Mouse (Mus musculus) megakaryocyte progenitor cell, adult 5-6 weeks (primary cell): ENCODE measurements around the gene Zfp12. TPM values are rescaled to one million over a fixed set of nuclear protein-coding genes. Genes with fewer than 3 reads are reported as not detected.

ENCODE experiments used
- total RNA-seq, 2 experiments: library from RNA; stranded (forward) in 1 of 2; stranded (reverse) in 1 of 2; fragments of 157-497, 149-512 nt in 1 of 2; fragments of 200-1000 nt in 1 of 2; gene quantifications; 2 replicates each; pipeline versions ENCODE4 v1.2.3 to v1.2.4; 2015 to 2017

The Zfp12 gene
- total RNA-seq, 2 experiments from 2014 or later, result 5.2 to 12.0 TPM

Other genes with a start within 250 kb of the Zfp12 start
- 43.8 and 53.6 TPM in 2 replicates for gene Rnf216, start 122.2 kb upstream of the Zfp12 start, total RNA-seq (2015)
- gene Rnf216, start 122.2 kb upstream of the Zfp12 start, total RNA-seq (2017), result 38.2 and 40.9 TPM in 2 replicates
- gene Olfr718-ps1, start 87.6 kb upstream of the Zfp12 start, total RNA-seq (2015), result not detected in 2 replicates
- not detected in 2 replicates for gene Olfr718-ps1, start 87.6 kb upstream of the Zfp12 start, total RNA-seq (2017)
- 5.9 and 6.2 TPM in 2 replicates for gene Rbak, start 54.4 kb upstream of the Zfp12 start, total RNA-seq (2015)
- gene Rbak, start 54.4 kb upstream of the Zfp12 start, total RNA-seq (2017), result 8.7 and 10.0 TPM in 2 replicates
- gene Spdye4b, start 54.1 kb upstream of the Zfp12 start, total RNA-seq (2015), result not detected in 2 replicates
- gene Spdye4b, start 54.1 kb upstream of the Zfp12 start, total RNA-seq (2017), result not detected in 2 replicates
- not detected in 2 replicates for gene Spdye4a, start 8.3 kb upstream of the Zfp12 start, total RNA-seq (2015)
- not detected in 2 replicates for gene Spdye4a, start 8.3 kb upstream of the Zfp12 start, total RNA-seq (2017)
- gene Zfp316, start 34.9 kb downstream of the Zfp12 start, total RNA-seq (2015), result 0.44 and 0.59 TPM in 2 replicates
- 1.8 and 3.7 TPM in 2 replicates for gene Zfp316, start 34.9 kb downstream of the Zfp12 start, total RNA-seq (2017)
- not detected in 2 replicates for gene Zfp853, start 58.5 kb downstream of the Zfp12 start, total RNA-seq (2015)
- not detected in 2 replicates for gene Zfp853, start 58.5 kb downstream of the Zfp12 start, total RNA-seq (2017)
- 40.4 and 41.5 TPM in 2 replicates for gene E130309D02Rik, start 80.2 kb downstream of the Zfp12 start, total RNA-seq (2015)
- gene E130309D02Rik, start 80.2 kb downstream of the Zfp12 start, total RNA-seq (2017), result 23.7 and 23.8 TPM in 2 replicates
- gene Zdhhc4, start 94.1 kb downstream of the Zfp12 start, total RNA-seq (2015), result 58.7 and 66.4 TPM in 2 replicates
- 36.2 and 38.7 TPM in 2 replicates for gene Zdhhc4, start 94.1 kb downstream of the Zfp12 start, total RNA-seq (2017)
- not detected in 2 replicates for gene Grid2ip, start 122.2 kb downstream of the Zfp12 start, total RNA-seq (2015)
- gene Grid2ip, start 122.2 kb downstream of the Zfp12 start, total RNA-seq (2017), result not detected in 2 replicates
- 98.7 and 103 TPM in 2 replicates for gene Kdelr2, start 168.7 kb downstream of the Zfp12 start, total RNA-seq (2015)
- 150 and 171 TPM in 2 replicates for gene Kdelr2, start 168.7 kb downstream of the Zfp12 start, total RNA-seq (2017)
- gene Daglb, start 229.4 kb downstream of the Zfp12 start, total RNA-seq (2015), result 13.4 and 15.3 TPM in 2 replicates
- 22.7 and 25.9 TPM in 2 replicates for gene Daglb, start 229.4 kb downstream of the Zfp12 start, total RNA-seq (2017)